ENCODE assay signal across 26 mouse cellular contexts in genomic region chr14:9267282-9268091, GRCm38 (mm10).
A peak's percentile ranks its signal among the peaks of the same experiment; 100 is the strongest.
DNase-seq lines count a peak whose midpoint lies in the region; ATAC-seq and TF ChIP-seq lines count a peak whose summit lies in the region.
"Had no signal": no experiment of that assay in that cellular context is flagged by ENCODE, and none has a peak within 500 bp of the region (broad histone marks: within the 10 kb centered on the region; RNA-seq: fewer than 3 reads in every experiment).

No protein-coding gene starts in this region.

- no peak overlapping the region for H3K9ac ChIP-seq in kidney, embryonic 14.5 days (ENCODE audit: low read depth, low read length)
- no peak overlapping the region for H3K9ac ChIP-seq in intestine, embryonic 15.5 days
- no peak overlapping the region for H3K9ac ChIP-seq in stomach, embryonic 16.5 days (ENCODE audit: low read length)
- H3K9ac ChIP-seq: forebrain, embryonic 15.5 days; heart, embryonic 15.5 days; limb, embryonic 15.5 days; liver, embryonic 13.5 days; neural tube, embryonic 13.5 days had no signal

- no peak for DNase-seq in kidney, adult 2 months
- DNase-seq in kidney, postnatal 14 days = peak; percentile 4
- DNase-seq in kidney, adult 9 months = no peak
- DNase-seq: adrenal gland, adult 8-10 months; cerebellum, adult 2 months; cerebellum, postnatal 25 days; gastrocnemius, postnatal 25 days; heart, adult 11 months; layer of hippocampus, adult 9-11 months; liver, embryonic 13.5 days; lung, adult 18-20 months; lung, postnatal 10 days; right cerebral cortex, postnatal 4 days; thymus, postnatal 25 days had no signal

- no peak overlapping the region for H3K4me3 ChIP-seq in kidney, embryonic 14.5 days (ENCODE audit: low read length)
- H3K4me3 ChIP-seq in kidney, adult 2 months (ENCODE audit: insufficient read depth, low read depth, low read length) = no peak overlapping the region
- no peak overlapping the region for H3K4me3 ChIP-seq in intestine, embryonic 15.5 days (replicated peaks)
- H3K4me3 ChIP-seq in stomach, embryonic 16.5 days (replicated peaks; ENCODE audit: low read length) = no peak overlapping the region
- H3K4me3 ChIP-seq: forebrain, embryonic 15.5 days; heart, embryonic 10.5 days; heart, embryonic 15.5 days; limb, embryonic 10.5 days; limb, embryonic 15.5 days; liver, embryonic 13.5 days; neural tube, embryonic 13.5 days had no signal

- no peak for TF ChIP-seq POLR2A in kidney, adult 2 months (IDR thresholded peaks at IDR 0.05; ENCODE audit: low read depth, low read length)

- peak; percentile 89 for ATAC-seq in kidney, embryonic 14.5 days (ENCODE audit: low FRiP score, low TSS enrichment)
- peak; percentile 70 for ATAC-seq in intestine, embryonic 15.5 days
- ATAC-seq in stomach, embryonic 16.5 days (ENCODE audit: insufficient read depth, low FRiP score) = peak; percentile 82
- ATAC-seq in inflammation-experienced regulatory T-cells, adult 6 months = no peak
- ATAC-seq: forebrain, embryonic 15.5 days; hindbrain, embryonic 16.5 days had no signal

- WGBS in kidney, embryonic 14.5 days = 49% methylated on average over 14 of the region's 14 CpGs
- WGBS in kidney, adult 2 months = 48% methylated on average over 14 of the region's 14 CpGs
- 62% methylated on average over 14 of the region's 14 CpGs for WGBS in intestine, embryonic 15.5 days
- WGBS in stomach, embryonic 16.5 days = 63% methylated on average over 14 of the region's 14 CpGs

- no peak overlapping the region for H3K4me2 ChIP-seq in kidney, embryonic 14.5 days (replicated peaks; ENCODE audit: low read depth, low read length)
- H3K4me2 ChIP-seq in intestine, embryonic 15.5 days (replicated peaks) = no peak overlapping the region
- no peak overlapping the region for H3K4me2 ChIP-seq in stomach, embryonic 16.5 days (ENCODE audit: low read depth, low read length)
- H3K4me2 ChIP-seq: forebrain, embryonic 15.5 days; heart, embryonic 15.5 days; limb, embryonic 15.5 days; liver, embryonic 13.5 days; neural tube, embryonic 13.5 days had no signal

- no peak for TF ChIP-seq CTCF in kidney, adult 2 months (conservative IDR thresholded peaks at IDR 0.05; ENCODE audit: insufficient read depth, insufficient read length, low read depth, low read length)

- no peaks in the 10 kb centered on the region for H3K9me3 ChIP-seq in kidney, embryonic 14.5 days (ENCODE audit: control insufficient read depth, low read length)
- no peaks in the 10 kb centered on the region for H3K9me3 ChIP-seq in intestine, embryonic 15.5 days
- no peaks in the 10 kb centered on the region for H3K9me3 ChIP-seq in stomach, embryonic 16.5 days (replicated peaks; ENCODE audit: control insufficient read depth, low read length)
- H3K9me3 ChIP-seq: forebrain, embryonic 15.5 days; G1E; heart, embryonic 10.5 days; heart, embryonic 15.5 days; limb, embryonic 10.5 days; limb, embryonic 15.5 days; liver, embryonic 13.5 days; neural tube, embryonic 13.5 days had no signal

- no peaks in the 10 kb centered on the region for H3K36me3 ChIP-seq in kidney, embryonic 14.5 days (ENCODE audit: control insufficient read depth, insufficient read depth, low read length)
- H3K36me3 ChIP-seq in kidney, adult 2 months (ENCODE audit: control insufficient read depth, insufficient read depth, low read length) = no peaks in the 10 kb centered on the region
- no peaks in the 10 kb centered on the region for H3K36me3 ChIP-seq in intestine, embryonic 15.5 days
- no peaks in the 10 kb centered on the region for H3K36me3 ChIP-seq in stomach, embryonic 16.5 days (ENCODE audit: control insufficient read depth, insufficient read depth, low read length)
- H3K36me3 ChIP-seq: forebrain, embryonic 15.5 days; G1E; heart, embryonic 10.5 days; heart, embryonic 15.5 days; limb, embryonic 10.5 days; limb, embryonic 15.5 days; liver, embryonic 13.5 days; neural tube, embryonic 13.5 days had no signal

- H3K4me1 ChIP-seq in kidney, embryonic 14.5 days (ENCODE audit: control insufficient read depth, insufficient read depth, low read length) = 0 out of 2 replicates have a peak, but pooled peaks cover 2% of the 10 kb centered on the region
- H3K4me1 ChIP-seq in kidney, adult 2 months (ENCODE audit: control insufficient read depth, insufficient read depth, low read length) = no peaks in the 10 kb centered on the region
- no peaks in the 10 kb centered on the region for H3K4me1 ChIP-seq in intestine, embryonic 15.5 days (replicated peaks)
- 0 out of 2 replicates have a peak, but pooled peaks cover 4% of the 10 kb centered on the region for H3K4me1 ChIP-seq in stomach, embryonic 16.5 days (ENCODE audit: control insufficient read depth, insufficient read depth, low read length)
- H3K4me1 ChIP-seq: forebrain, embryonic 15.5 days; heart, embryonic 10.5 days; heart, embryonic 15.5 days; limb, embryonic 10.5 days; limb, embryonic 15.5 days; liver, embryonic 13.5 days; neural tube, embryonic 13.5 days had no signal

- H3K27me3 ChIP-seq in kidney, embryonic 14.5 days (ENCODE audit: control insufficient read depth, insufficient read depth, low read length) = no peaks in the 10 kb centered on the region
- H3K27me3 ChIP-seq in kidney, adult 2 months (replicated peaks; ENCODE audit: control insufficient read depth, insufficient read depth, low read length) = no peaks in the 10 kb centered on the region
- H3K27me3 ChIP-seq in intestine, embryonic 15.5 days (replicated peaks) = no peaks in the 10 kb centered on the region
- H3K27me3 ChIP-seq in stomach, embryonic 16.5 days (ENCODE audit: control insufficient read depth, insufficient read depth, low read length) = no peaks in the 10 kb centered on the region
- H3K27me3 ChIP-seq: forebrain, embryonic 15.5 days; heart, embryonic 15.5 days; limb, embryonic 15.5 days; liver, embryonic 13.5 days; neural tube, embryonic 13.5 days had no signal

- no peak overlapping the region for H3K27ac ChIP-seq in kidney, embryonic 14.5 days (ENCODE audit: low read depth, low read length)
- H3K27ac ChIP-seq in kidney, adult 2 months (ENCODE audit: insufficient read depth, low read depth, low read length) = no peak overlapping the region
- H3K27ac ChIP-seq in intestine, embryonic 15.5 days = no peak overlapping the region
- no peak overlapping the region for H3K27ac ChIP-seq in stomach, embryonic 16.5 days (ENCODE audit: low read length)
- H3K27ac ChIP-seq: forebrain, embryonic 15.5 days; heart, embryonic 10.5 days; heart, embryonic 15.5 days; limb, embryonic 10.5 days; limb, embryonic 15.5 days; liver, embryonic 13.5 days; neural tube, embryonic 13.5 days had no signal
